Mouse (Mus musculus) heart, adult 2 months (tissue): ENCODE measurements around the gene Atg16l2. TPM values are rescaled to one million over a fixed set of nuclear protein-coding genes. Genes with fewer than 3 reads are reported as not detected.

Source experiments
- DNase-seq, 2 experiments: peaks; one replicate each; pipeline ENCODE4 v3.0.0; 2021
- H3K27ac ChIP-seq: fragments of 200-600 bp; 2 replicates; pipeline ENCODE4 v1.8.1; 2022
- H3K27me3 ChIP-seq: fragments of 200-500 bp; 2 replicates; pipeline ENCODE4 v1.6.1; 2012; ENCODE audit warnings: mild to moderate bottlenecking, low read length, inconsistent platforms, mixed read lengths; ENCODE audit not compliant: control insufficient read depth, insufficient read depth
- H3K36me3 ChIP-seq: fragments of 200-500 bp; 2 replicates; pipeline ENCODE4 v1.6.1; 2012; ENCODE audit warnings: low read length, inconsistent platforms; ENCODE audit not compliant: control insufficient read depth, insufficient read depth
- H3K4me1 ChIP-seq: fragments of 200-500 bp; 2 replicates; pipeline ENCODE4 v1.6.1; 2011; ENCODE audit warnings: low read length; ENCODE audit not compliant: control insufficient read depth, insufficient read depth
- H3K4me3 ChIP-seq: fragments of 200-600 bp; 2 replicates; pipeline ENCODE4 v1.8.1; 2022
- H3K79me2 ChIP-seq: fragments of 200-500 bp; replicated peaks from 2 replicates; pipeline ENCODE4 v1.6.1; 2012; ENCODE audit warnings: mild to moderate bottlenecking, inconsistent platforms, low read length, moderate library complexity, mixed read lengths; ENCODE audit not compliant: control insufficient read depth, insufficient read depth
- H3K9ac ChIP-seq: fragments of 200-500 bp; 2 replicates; pipeline ENCODE4 v1.6.1; 2012; ENCODE audit warnings: low read depth, mild to moderate bottlenecking, control low read depth, inconsistent platforms, low read length, mixed read lengths
- CTCF ChIP-seq: fragments of 200-600 bp; IDR thresholded peaks from 2 replicates; pipeline ENCODE4 v1.8.1; 2022; ENCODE audit warnings: antibody characterized with exemption, mild to moderate bottlenecking, moderate library complexity
- EP300 ChIP-seq: fragments of 200-500 bp; IDR thresholded peaks from 2 replicates; pipeline ENCODE4 v1.6.1; 2011; ENCODE audit warnings: low read depth, low read length, control low read depth; ENCODE audit not compliant: insufficient read depth
- POLR2A ChIP-seq: fragments of 200-500 bp; IDR thresholded peaks from 2 replicates; pipeline ENCODE4 v1.6.1; 2011; ENCODE audit warnings: mild to moderate bottlenecking, low read depth, low read length, control low read depth; ENCODE audit not compliant: insufficient read depth
- WGBS: fragments of 180-500 bp; shearing (Covaris S2); methylation state at CpG from one replicate; pipeline ENCODE4 v1.1.7; 2018; 5-methylcytosine and 5-hydroxymethylcytosine counted together
- intact Hi-C: fragments of 180-260 bp; cut with DNase I; formaldehyde crosslinking; loops from one replicate; pipeline ENCODE4 v1.15.1; 2025
- polyA plus RNA-seq: library from polyadenylated mRNA; depleted of rRNA; stranded (reverse); fragments of >200 nt; gene quantifications from 2 replicates; pipeline ENCODE4 v1.2.3, GENCODE M21; 2012; rRNA removed
- total RNA-seq, 2 experiments: library from RNA; stranded (reverse); gene quantifications; 2 replicates each; pipeline ENCODE4 v1.2.3; 2021

Atg16l2 gene
- total and polyA plus RNA-seq, 3 experiments: 7.8 to 22.8 (median 8.9) TPM

DNA sequence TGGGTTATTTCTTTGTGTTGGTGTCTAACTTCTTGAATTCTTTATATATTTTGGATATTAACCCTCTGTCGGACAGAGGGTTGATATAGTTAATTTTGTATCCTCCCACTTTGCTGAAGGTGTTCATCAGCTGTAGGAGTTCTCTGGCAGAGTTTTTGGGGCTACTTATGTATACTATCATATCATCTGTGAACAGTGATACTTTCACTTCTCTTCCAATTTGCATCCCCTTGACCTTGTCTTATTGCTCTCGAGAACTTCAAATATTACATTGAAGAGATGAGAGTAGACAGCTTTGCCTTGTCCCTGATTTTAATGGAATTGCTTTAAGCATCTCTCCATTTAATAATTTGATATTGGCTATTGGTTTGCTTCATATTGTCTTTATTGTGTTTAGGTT is 78.5 kb downstream of the Atg16l2 start:
- intact Hi-C loops: no loop called here
- 94% methylated on average over 2 of the region's 2 CpGs for WGBS
- Histone ChIP-seq H3K9ac (no peak overlapping the region), H3K4me3 (no peak overlapping the region), H3K36me3 (no peaks in the 10 kb centered on the region), H3K27ac (no peak overlapping the region), H3K27me3 (no peaks in the 10 kb centered on the region), H3K4me1 (no peaks in the 10 kb centered on the region; the same call in 1 of the 2 replicates), H3K79me2 (no peaks in the 10 kb centered on the region)
- no peak for DNase-seq
- TF ChIP-seq POLR2A: no peak
- no peak for TF ChIP-seq CTCF
- no peak for TF ChIP-seq EP300

DNA sequence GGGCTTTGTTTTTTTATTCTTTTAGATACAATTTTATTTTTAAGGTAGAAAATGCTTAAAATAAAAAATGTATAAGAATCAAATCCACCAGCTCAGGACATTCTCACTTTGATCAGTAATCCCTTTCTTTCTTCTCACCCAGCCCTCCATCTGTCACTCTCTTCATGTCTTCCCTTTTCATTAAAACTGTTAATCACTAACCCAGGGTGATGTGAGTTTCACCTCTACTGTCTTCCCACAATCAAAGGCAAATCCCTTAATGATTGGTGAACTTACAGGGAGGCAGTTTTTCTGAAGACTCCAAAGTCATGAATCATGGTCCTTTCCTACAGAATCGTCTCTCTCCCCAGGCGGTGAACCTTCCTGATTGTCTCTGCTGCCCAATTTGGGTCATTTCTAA is 85.3 kb downstream of the Atg16l2 start:
- no peaks in the 10 kb centered on the region for H3K27me3 ChIP-seq
- H3K36me3 ChIP-seq: no peaks in the 10 kb centered on the region
- no peaks in the 10 kb centered on the region; the same call in 1 of the 2 replicates for H3K4me1 ChIP-seq
- no peaks in the 10 kb centered on the region for H3K79me2 ChIP-seq
- no peak overlapping the region for H3K9ac ChIP-seq
- DNase-seq: no peak
- intact Hi-C loops: no loop called here
- WGBS: 91% methylated on average over 2 of the region's 2 CpGs
- no peak overlapping the region for H3K4me3 ChIP-seq
- no peak overlapping the region for H3K27ac ChIP-seq
- TF ChIP-seq EP300 (no peak), CTCF (no peak), POLR2A (no peak)

DNA sequence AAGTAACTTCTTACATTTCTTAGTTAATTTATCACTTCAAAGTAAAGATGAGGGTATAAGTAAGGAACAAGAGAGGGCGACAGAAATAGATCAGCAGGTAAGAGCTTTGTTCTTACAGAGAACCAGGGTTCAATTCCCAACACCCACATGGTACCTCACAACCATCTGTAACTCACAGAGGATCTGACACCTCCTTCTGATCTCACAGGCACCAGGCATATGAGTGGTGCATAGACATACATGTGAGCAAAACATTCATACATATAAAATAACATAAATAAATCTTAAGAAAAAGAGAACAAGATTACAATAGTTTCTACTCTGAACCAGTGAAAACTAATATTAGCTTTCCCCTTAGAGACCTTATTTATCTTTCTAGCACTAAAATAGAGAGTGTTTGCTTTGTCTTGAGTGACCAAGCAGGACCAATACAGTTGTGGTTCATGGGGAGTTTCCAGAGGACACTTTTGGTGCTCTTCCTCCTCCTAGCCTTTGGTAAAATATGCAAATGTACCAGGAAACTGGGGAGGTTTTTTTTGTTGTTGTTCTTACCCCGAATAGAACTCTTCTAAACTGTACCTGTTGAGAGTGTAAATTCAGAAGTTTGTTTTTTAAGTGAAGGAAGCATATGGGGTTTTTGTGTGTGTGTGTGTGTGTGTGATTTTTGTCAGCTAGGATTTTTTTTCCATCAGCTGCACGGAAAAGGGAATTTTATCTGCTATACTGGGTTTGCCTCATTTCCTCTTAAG is 88.4 kb downstream of the Atg16l2 start:
- Histone ChIP-seq H3K4me3 (no peak overlapping the region), H3K9ac (no peak overlapping the region), H3K4me1 (no peaks in the 10 kb centered on the region; the same call in 1 of the 2 replicates), H3K36me3 (no peaks in the 10 kb centered on the region), H3K79me2 (no peaks in the 10 kb centered on the region), H3K27me3 (no peaks in the 10 kb centered on the region), H3K27ac (no peak overlapping the region; the same call in 1 of the 2 replicates)
- DNase-seq: no peak
- intact Hi-C loops: no loop called here
- no peak for TF ChIP-seq POLR2A
- TF ChIP-seq EP300: no peak
- TF ChIP-seq CTCF: no peak
- 57% methylated on average over 3 of the region's 3 CpGs for WGBS

Other genes starting within 250 kb of the Atg16l2 start
- 10 to 100 TPM; 20.9 to 22.4 TPM for gene Fchsd2, start 209.4 kb downstream of the Atg16l2 start, total RNA-seq
- gene Fchsd2, start 209.4 kb downstream of the Atg16l2 start, polyA plus RNA-seq: 5.6 and 8.1 TPM in 2 replicates
- 10 to 100 TPM; 53.1 to 62.2 TPM for gene Stard10, start 14.8 kb upstream of the Atg16l2 start, total RNA-seq
- gene Stard10, start 14.8 kb upstream of the Atg16l2 start, polyA plus RNA-seq: 113 and 141 TPM in 2 replicates
- 10 to 100 TPM; 30.1 to 32.6 TPM for gene Arap1, start 45.8 kb upstream of the Atg16l2 start, total RNA-seq
- 55.9 and 68.5 TPM in 2 replicates for gene Arap1, start 45.8 kb upstream of the Atg16l2 start, polyA plus RNA-seq
- gene Gm45837, start 108.6 kb upstream of the Atg16l2 start, total RNA-seq: not detected
- gene Gm45837, start 108.6 kb upstream of the Atg16l2 start, polyA plus RNA-seq: not detected in 2 replicates
- 10 to 100 TPM; 56.0 to 57.1 TPM for gene Pde2a, start 119.4 kb upstream of the Atg16l2 start, total RNA-seq
- 41.6 and 57.0 TPM in 2 replicates for gene Pde2a, start 119.4 kb upstream of the Atg16l2 start, polyA plus RNA-seq